Mouse (Mus musculus) gastrocnemius, postnatal 14 days (tissue): ENCODE results near the gene Rasgef1a. TPM values are rescaled to one million over a fixed set of nuclear protein-coding genes. Genes with fewer than 3 reads are reported as not detected.

Source experiments
- DNase-seq: peaks from one replicate; pipeline ENCODE4 v3.0.0; 2021; ENCODE audit warnings: mixed read lengths
- intact Hi-C: fragments of 180-260 bp; cut with DNase I; formaldehyde crosslinking; loops from one replicate; pipeline ENCODE4 v1.15.1; 2025; ENCODE audit warnings: low total_unique reads
- long read RNA-seq, 2 experiments: library from polyadenylated mRNA; stranded (forward); transcript quantifications; one replicate each; pipeline ENCODE4 v2.0.0; 2021
- total RNA-seq, 2 experiments: library from RNA; stranded (reverse); gene quantifications; 2 replicates each; pipeline ENCODE4 v1.2.3; 2021

Rasgef1a gene
- total RNA-seq = under 1 TPM; 0.27 to 0.29 TPM
- long read RNA-seq, experiment 1 = 0 reads
- long read RNA-seq, experiment 2, partial matches to known transcripts = 0 of 1 reads
- long read RNA-seq, experiment 2, other reads (novel, unspliced or antisense) = 1 of 1 reads

DNA sequence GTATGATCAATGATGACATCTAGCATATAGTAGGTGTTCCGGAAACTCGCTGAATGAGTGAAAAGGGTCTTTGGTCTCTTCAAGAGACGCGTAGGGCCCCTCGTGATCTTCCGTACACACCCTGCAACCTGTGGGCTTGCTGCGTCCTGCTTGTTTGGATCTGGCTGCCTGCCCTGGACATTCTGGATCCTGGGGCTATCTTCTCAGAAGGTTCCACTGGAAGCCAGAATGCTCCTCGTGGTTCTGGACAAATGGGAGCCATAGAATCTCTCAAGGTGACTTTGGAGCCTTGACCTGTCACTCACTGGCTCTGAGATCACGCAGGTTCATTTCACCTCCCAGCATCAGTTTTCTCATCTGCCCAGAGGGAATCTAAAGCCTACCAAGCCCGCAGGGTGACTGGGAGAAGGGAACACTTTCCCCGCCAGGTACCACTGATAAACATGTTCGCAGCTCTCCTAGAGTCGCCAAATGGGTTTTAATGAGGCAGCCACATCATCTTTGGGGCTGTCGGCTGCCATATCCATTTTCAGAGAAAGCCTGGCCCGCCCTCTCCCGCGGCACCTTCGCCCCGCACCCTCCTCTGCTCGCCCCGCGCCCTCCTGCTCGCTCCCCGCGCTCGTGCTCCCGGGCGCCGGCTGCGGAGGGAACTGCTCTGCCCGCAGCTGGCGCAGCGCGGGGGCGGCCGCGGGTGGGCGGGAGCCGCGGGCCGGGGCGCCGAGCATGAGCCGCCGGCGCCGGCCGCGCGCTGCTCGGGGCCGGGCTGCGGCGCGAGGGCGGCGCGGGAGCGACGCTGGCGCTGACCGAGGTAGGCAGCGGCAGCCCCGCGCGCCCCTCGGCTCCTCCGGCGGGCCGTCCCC is at the start of gene Rasgef1a:
Rasgef1a (plus strand) TSS at position 683 of the 860 bp plus-strand sequence.
- intact Hi-C loops = no loop called here
- no peak for DNase-seq

DNA sequence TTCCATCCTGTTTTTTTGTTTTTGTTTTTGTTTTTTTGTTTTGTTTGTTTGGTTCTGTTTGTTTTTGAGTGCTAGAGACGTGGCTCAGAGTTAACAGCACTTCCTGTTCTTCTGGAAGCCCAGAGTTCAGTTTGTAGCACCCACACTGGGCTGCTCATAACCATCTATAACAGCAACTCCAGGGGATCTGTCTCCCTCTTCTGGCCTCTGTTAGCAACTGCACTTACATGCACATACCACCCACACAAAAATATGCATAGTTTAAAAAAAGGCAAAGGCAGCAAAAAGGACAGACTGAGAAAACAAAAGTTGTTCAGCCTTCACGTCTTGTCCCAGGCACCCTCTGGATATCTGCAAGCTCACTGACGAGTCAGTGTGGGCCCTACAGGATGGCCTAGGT is 48.0 kb upstream of the Rasgef1a start:
- intact Hi-C loops = no loop called here
- DNase-seq = no peak

DNA sequence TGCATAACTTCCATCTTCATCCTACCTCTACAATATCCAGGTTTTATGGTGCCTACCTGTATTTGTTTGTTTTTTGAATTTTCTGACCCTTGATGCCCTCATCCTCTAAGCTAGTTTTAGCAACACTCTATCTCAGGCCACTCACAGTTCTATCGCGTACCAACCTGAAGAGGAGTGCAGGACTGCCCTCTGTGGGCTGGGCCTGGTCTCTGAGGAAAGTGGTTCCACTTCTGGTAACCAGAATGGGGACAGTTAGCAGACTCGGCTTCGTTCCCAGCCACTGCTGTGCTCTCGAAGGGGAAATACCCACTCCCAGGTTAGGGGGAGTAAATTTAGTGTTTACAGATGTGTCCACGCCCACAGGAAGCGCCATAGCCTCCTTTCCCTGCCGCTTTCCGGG is 44.5 kb upstream of the Rasgef1a start:
- no peak for DNase-seq
- intact Hi-C loops = no loop called here

DNA sequence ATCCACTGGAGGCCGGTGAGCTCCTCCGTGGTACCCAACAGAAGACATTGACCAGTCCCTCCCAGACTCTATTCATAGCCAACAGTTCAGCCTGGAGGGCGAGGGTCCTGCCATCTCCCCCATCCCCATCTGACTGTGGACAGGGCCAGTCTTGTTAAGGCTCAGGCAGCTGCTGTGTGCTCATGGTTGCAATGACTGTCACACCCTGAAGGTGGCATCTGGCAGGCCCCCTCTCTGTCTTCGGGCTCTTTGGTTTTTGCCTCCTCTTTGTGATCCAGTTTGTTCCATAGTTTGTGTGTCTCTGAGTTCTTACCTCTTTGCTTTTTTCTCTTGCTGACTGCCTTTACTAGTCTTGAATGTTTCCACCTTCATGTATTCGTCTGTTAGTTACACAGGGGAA is 24.1 kb upstream of the Rasgef1a start:
- no peak for DNase-seq
- intact Hi-C loops = no loop called here

DNA sequence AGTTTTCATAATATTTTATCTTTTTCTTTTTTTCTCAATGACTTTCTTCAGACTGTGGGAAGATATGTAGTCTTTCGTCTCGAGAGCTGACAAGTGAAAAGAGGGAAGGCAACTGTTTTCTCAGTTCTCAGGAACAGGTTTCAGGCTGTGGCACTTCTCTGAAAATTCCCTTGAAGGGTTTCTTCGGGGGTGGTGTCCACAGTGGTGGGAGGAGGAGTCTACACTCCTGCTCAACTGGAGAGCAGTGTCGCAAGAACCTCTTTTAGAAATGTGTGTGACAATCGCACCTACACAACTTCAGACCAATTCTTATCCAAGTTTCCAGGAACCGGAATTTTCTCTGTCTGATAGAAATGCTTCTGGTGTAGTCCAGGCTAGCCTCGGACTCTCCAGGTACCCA is 22.0 kb upstream of the Rasgef1a start:
- DNase-seq = no peak
- intact Hi-C loops = no loop called here

DNA sequence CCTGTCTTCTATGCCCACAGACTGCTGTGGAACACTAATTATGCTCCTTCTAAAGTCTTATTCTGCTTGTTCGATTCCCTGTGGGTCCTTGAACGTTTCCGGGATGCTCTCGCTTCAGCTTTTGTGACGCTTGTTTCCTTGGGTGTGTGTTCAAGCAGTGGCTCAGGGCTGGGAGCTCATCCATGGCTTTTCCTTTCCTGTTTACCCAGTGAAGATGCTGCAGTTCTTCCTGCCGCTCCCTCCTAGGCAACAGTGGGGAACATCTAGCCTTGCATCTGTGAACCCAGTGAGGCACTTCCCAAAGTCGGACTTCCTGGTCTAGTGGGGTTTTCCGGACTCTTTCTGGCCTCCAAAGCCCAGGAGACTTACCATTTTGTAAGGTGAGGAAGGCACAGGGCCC is 20.6 kb upstream of the Rasgef1a start:
- intact Hi-C loops = no loop called here
- DNase-seq = no peak

DNA sequence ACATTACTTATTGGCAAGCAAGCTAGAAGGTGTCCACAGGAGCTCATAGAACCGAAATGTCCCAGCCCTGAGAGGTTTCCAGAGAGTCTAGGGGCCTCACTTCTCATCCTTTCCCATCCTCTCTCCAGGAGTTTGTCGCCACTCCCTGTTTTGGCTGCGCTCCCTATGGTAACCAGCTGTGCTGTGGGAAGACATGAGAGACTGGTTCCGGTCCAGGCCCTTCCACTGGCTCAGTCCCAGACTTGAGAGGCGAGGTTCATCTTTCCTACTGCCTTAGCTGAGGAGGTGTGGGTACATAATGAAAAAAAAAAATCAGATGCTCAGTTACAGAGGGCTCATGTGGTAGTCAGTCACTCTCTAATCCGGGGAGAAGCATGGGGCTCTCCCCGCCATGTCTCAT is 19.9 kb upstream of the Rasgef1a start:
- intact Hi-C loops = no loop called here
- DNase-seq = peak; percentile 73

DNA sequence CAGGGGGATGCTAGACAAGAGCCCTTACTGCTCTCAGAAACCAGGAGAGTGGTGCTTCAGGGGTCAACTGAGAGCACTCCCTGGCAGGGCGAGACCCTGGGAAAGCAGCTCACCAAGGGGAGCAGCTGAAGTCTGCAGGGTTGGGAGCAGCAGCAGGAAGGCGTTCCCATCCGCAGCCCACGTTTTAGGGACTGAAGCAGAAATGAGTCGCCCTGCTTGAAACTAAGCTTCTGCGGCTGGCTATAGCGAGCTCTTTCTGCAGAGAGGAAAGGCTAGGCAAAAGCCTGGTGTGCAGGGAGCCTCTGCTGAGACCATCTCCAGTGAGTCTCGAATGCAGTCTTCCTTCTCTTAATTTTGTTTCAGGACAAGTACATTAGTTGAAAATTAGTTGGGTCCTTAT is 19.3 kb upstream of the Rasgef1a start:
- DNase-seq = no peak
- intact Hi-C loops = no loop called here

DNA sequence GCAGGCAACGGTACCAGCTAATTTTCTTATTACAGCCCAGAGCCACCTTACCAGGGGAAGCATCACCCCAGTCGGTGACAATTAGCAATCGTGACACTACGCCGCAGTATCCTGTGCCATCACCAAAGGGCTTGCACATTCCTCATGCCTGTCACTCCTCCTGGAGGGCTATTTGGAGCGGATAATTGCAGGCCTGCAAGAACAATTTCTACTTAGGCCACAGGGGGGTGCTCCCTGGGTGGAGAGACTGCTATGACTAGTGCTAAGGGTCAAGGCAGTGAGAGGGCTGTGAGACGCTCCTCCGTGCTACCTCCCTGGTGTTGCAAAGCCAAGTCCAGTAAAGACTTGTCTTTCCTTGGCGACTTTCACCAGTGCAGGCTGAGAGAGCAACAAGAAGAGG is 16.1 kb upstream of the Rasgef1a start:
- DNase-seq = no peak
- intact Hi-C loops = no loop called here

DNA sequence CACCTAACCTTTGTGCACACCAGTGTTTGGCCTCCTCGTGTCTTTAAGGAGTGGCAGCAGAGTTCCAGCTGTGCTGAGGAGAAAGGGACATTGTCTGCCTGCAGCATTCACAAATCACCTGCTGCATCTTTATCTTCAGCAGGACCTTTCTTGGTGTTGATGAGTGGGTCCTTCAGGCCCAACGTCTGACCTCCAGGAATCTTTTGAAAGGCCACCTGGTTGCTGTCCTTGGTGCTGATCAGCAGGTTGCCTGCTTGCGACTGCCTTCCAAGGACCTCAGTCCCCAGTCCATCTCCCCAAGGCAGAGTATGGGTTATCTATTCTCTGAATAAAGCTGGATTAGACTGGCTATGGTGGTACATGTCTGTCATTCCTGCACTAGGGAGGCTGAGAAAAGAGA is 10.0 kb upstream of the Rasgef1a start:
- DNase-seq = no peak
- intact Hi-C loops = no loop called here

DNA sequence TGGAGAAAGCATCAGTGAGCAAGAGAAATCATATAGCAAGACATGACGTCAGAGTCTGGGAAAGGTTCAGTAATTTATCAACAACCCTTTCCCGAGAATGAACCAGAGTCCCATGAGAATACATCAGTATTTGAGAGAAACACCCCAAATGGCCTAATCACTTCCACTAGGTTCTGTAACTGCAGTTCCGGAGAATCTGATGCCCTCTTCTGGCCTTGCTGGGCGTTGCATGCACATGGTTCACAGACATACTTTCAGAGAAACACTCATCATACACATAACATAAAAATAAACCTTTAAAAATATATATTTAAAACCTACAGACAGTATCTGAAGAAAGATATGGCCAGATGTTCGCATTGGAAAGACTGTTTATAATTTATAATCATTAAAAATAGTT is 3.9 kb upstream of the Rasgef1a start:
- intact Hi-C loops = no loop called here
- no peak for DNase-seq

DNA sequence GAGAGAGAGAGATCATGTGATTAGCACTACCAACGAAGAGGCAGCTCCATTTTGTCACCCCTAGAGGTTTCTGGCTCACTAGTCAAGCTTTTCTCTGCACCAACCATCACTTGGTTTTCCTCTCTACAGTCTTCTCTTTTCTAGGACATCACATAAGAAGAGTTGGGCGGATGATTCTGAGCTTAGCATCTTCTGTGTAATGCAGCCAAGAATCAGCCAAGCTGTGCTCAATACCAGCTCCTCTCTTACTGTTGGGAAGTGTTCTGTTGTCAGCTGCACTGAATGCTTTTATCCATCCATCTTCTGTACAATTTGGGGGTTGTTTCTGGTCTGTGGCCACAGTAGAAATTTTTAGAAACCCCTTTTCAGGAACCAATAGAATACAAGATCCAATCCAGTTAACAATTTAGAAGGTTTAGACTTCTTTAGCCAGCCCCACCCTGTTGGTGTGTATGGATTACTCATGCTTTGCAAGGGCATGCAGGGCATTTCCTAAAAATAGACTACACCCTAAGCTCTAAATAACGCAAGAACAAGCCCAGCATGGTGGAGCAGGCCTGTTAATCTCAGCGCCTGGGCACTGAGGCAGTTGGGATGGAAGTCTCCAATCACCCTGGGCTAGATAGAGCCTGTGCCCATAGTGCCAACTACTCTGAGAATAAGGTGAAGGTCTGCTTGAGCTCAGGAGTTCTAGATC is 3.2 kb upstream of the Rasgef1a start:
- DNase-seq = no peak
- intact Hi-C loops = no loop called here

DNA sequence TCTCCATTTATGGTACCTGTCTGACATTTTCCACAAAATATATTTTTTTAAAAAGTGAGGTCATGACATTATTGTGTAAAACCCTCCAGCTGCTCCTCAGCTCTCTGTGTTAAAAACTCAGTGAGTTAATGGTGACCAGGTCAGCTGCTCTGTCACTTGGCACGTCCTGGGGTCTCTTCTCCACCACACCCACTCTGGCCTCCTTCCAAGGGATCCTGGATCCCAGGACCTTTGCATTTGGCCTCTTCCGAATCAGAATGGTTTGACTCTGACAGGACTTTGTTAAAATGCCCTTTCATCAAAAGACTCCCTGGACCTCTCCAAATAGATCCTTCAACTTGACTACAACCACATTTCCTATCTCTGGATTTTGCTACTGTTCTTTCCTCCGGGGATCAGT is 982 bp upstream of the Rasgef1a start:
- intact Hi-C loops = no loop called here
- DNase-seq = no peak

DNA sequence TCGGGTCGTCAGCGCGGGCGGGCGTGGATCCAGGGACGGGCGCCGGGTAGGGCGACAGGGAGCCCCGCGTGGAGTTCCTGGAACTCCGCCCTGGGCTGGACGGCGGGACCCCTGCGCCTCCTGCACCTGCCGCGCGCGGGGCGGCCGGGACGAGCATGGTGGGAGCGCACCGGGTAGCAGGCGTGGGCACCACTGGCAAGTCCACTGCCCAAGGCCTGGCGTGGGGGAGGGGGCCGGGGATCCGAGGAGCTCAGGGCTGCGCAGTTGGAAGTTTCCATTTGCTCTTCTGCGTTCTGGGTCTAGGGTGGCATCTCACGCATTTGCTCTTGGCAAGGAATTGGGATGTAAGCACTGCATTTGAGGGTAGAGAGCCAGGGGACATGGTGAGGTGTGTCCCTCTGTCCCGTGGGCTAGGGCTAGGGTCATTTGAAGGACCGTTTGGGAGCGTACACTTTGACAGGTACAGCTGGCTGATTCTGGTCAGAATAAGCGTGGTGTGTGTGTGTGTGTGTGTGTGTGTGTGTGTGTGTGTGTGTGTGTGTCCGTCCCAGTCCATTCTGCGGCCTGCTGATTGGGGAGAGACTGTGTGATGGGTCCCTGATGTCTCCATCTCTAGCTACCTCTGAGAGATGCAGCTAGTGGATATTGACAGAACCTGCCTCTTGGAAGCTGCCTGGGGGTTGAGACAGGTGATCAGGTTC is 528 bp downstream of the Rasgef1a start:
- intact Hi-C loops = no loop called here
- no peak for DNase-seq

DNA sequence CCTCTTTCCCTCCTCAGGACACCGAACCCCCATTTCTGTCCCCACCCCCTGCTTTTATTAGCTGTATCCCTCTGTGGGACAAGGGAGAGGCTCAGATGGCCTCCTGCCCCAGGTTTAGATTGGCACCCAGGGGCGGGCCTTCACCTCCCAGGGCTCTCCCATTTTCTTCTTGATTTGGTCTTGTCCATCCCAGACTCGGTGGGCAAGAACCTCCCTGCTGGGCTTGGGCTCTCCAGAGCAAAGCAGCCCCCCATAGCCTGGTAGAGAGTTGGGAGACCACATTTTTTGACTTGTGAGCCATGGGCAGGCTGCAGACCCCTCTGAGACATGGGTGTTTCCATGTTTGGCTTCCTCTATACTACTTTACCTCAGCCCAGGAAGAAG is 1.1 kb downstream of the Rasgef1a start:
- intact Hi-C loops = no loop called here
- no peak for DNase-seq

DNA sequence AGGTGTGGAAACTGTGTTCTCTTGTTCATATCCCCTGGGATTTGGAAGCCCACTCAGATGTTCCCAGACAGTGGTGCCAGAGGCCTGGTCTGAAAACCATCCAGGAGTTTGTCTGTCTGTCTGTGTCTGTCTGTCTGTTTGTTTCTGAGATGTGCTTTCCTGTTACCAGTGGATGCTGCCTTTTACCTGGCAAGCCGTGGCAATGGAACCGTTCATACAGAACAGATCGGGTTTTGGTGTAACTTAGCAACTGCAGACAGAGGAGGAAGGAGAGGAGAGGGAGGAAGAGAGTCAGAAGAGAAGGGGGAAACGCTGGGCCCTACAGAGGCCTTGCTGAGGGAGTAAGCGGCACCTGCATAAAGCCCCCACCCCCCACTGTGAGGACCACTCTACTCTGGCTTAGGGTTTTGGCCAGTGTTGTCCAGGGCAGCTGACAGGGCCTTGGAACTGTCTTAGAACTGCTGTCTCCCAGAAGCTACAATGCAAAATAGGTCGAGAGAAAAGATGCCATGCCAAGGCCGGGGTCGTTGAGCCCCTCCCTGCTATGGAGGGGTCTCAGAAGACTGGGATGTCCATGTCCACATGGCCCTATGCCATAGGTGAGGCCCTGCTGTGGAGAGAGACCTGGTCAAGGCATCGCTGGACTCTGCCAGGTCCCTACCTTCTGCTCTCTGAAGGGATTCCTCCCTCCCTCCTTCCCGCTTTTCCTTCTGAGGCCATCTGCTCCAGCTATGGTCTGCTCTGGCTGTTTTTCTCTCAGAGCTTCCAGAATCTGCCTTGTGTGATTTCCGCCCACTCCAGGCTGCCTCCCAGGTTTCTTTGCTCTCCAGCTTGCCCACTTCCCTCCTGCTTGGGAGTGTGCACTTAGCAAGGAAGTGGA is 2.0 kb downstream of the Rasgef1a start:
- DNase-seq = no peak
- intact Hi-C loops = no loop called here

DNA sequence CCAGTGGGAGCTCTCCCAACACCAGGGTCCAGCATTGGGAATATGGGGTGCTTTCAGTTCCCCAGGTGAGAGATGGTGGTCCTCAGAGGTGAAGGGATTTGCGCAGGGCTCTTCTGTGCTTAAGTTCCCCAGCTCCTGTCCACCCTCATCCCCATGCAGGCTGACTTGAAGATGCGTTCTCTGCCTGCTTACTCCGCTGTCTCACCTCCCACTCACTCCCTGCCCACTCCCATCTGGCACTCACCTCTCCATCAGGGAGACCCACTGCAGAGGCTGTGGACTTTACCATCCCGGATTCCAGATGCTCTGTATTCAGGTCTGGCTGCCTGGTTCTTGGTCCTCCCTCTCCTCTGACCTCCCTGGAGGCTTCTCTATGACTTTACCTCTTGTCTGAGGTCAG is 3.6 kb downstream of the Rasgef1a start:
- no peak for DNase-seq
- intact Hi-C loops = no loop called here

DNA sequence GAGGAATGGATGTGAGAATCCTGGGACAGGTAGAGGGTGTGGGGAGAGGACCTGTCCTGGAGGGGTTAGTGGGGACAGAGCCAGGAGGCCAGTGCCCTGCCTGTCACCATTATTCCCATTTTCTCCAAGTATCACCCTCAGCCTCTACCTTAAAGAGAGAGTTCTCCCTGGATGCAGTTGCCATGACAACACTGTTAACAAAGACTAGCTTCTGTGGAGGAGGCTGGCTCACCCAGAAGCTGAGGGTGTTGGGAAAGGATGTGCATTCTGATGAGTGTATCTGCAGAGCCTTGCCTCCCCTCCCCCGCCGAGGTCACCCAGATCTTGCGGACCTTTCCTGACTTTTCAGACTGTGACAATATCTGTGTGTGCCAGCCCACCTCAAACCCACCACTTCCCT is 4.7 kb downstream of the Rasgef1a start:
- no peak for DNase-seq
- intact Hi-C loops = no loop called here

DNA sequence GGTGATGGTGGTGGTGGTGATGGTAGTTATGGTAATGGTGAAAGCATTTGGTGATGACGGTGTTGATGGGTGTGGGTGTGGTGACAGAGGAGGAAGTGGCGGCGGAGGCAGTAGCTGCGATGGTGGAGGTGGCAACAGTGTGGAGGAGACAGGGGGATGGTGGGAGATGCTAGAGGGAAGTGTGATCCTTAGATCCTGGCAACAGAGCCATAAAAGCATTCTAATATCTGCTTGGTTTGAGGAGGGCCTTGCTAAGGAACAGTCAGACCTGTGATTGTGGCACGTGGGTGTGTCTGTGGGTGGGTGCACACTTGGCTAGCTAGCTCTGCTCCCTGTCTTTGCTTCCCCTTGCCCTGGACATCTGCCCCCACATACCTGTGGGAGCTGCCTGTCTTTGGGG is 7.4 kb downstream of the Rasgef1a start:
- intact Hi-C loops = no loop called here
- no peak for DNase-seq

DNA sequence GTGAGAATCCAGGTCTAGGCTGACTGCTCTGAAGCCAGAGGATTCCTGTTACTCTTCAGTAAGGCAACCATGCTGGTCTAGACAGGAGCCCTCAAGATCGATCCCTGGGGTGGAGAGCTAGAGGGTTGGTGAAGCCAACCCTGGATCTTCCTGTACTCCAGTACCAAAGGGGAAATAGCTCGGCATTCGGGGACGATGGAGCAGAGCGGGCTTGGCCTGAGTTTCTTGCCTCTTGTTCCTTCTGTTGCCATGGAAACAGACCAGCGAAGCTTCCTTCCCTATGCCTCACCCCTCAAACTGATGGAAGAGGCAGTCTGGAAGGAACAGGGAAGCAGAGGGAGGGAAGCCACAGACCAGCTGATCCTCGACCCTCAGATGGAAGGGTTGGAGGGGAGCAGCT is 8.3 kb downstream of the Rasgef1a start:
- intact Hi-C loops = no loop called here
- DNase-seq = no peak
